In genomic region chr3:90241251-90241650, GRCm38 (mm10) we compare ENCODE assay signal across 23 mouse cellular contexts. TPM values are rescaled to one million over a fixed set of nuclear protein-coding genes. Genes with fewer than 3 reads are reported as not detected.
DNase-seq lines count a peak whose midpoint lies in the region; ATAC-seq and TF ChIP-seq lines count a peak whose summit lies in the region.
"Had no signal": no experiment of that assay in that cellular context is flagged by ENCODE, and none has a peak within 500 bp of the region (broad histone marks: within the 10 kb centered on the region; RNA-seq: fewer than 3 reads in every experiment).

No protein-coding gene starts in this region.

- H3K4me2 ChIP-seq in intestine, embryonic 16.5 days (ENCODE audit: low read depth, low read length): no peak overlapping the region
- no peak overlapping the region for H3K4me2 ChIP-seq in intestine, embryonic 15.5 days (replicated peaks)
- H3K4me2 ChIP-seq in liver, embryonic 15.5 days: no peak overlapping the region
- H3K4me2 ChIP-seq in liver, postnatal 0 days (ENCODE audit: low read depth, low read length): no peak overlapping the region
- no peak overlapping the region; the same call in 1 of the 2 replicates for H3K4me2 ChIP-seq in intestine, postnatal 0 days (replicated peaks; ENCODE audit: low read depth)
- H3K4me2 ChIP-seq: embryonic facial prominence, embryonic 12.5 days; forebrain, embryonic 15.5 days; heart, embryonic 13.5 days had no signal

- no peaks in the 10 kb centered on the region for H3K27me3 ChIP-seq in intestine, embryonic 16.5 days (replicated peaks; ENCODE audit: control insufficient read depth, insufficient read depth, low read length)
- H3K27me3 ChIP-seq in intestine, embryonic 15.5 days (replicated peaks): no peaks in the 10 kb centered on the region
- H3K27me3 ChIP-seq in liver, embryonic 15.5 days: no peaks in the 10 kb centered on the region
- H3K27me3 ChIP-seq in liver, postnatal 0 days (ENCODE audit: insufficient read depth, low read length): no peaks in the 10 kb centered on the region
- no peaks in the 10 kb centered on the region for H3K27me3 ChIP-seq in intestine, postnatal 0 days (replicated peaks; ENCODE audit: control insufficient read depth, insufficient read depth, low read length)
- H3K27me3 ChIP-seq: embryonic facial prominence, embryonic 12.5 days; forebrain, embryonic 15.5 days; heart, embryonic 13.5 days; Patski had no signal

- H3K27ac ChIP-seq in intestine, embryonic 16.5 days (ENCODE audit: low read length): no peak overlapping the region
- H3K27ac ChIP-seq in intestine, embryonic 15.5 days: no peak overlapping the region
- no peak overlapping the region for H3K27ac ChIP-seq in liver, embryonic 15.5 days (replicated peaks)
- no peak overlapping the region for H3K27ac ChIP-seq in liver, postnatal 0 days (ENCODE audit: low read depth)
- no peak overlapping the region for H3K27ac ChIP-seq in intestine, postnatal 0 days (ENCODE audit: low read depth, low read length)
- H3K27ac ChIP-seq: embryonic facial prominence, embryonic 12.5 days; forebrain, embryonic 15.5 days; heart, embryonic 13.5 days; liver, embryonic 14.5 days had no signal

- 95% methylated on average over 2 of the region's 2 CpGs for WGBS in intestine, embryonic 16.5 days
- 91% methylated on average over 2 of the region's 2 CpGs for WGBS in intestine, embryonic 15.5 days
- 71% methylated on average over 2 of the region's 2 CpGs for WGBS in liver, embryonic 15.5 days (ENCODE audit: insufficient replicate concordance)
- 85% methylated on average over 2 of the region's 2 CpGs for WGBS in liver, postnatal 0 days (ENCODE audit: insufficient replicate concordance)
- 58% methylated on average over 2 of the region's 2 CpGs for WGBS in intestine, postnatal 0 days

- ATAC-seq in intestine, embryonic 16.5 days: peak; percentile 41
- ATAC-seq in intestine, embryonic 15.5 days: no peak
- peak; percentile 51 for ATAC-seq in liver, embryonic 15.5 days (ENCODE audit: insufficient read depth)
- no peak for ATAC-seq in liver, postnatal 0 days
- peak; percentile 63 for ATAC-seq in intestine, postnatal 0 days
- 0 out of 2 replicates have a peak, but pooled peaks have one; percentile 9 for ATAC-seq in neutrophil, adult 5-6 weeks (ENCODE audit: extremely low read depth, insufficient number of reproducible peaks, low FRiP score, poor library complexity, severe bottlenecking)
- ATAC-seq: activated CD4-positive, CD25-positive, alpha-beta regulatory T cell, adult 4 months; forebrain, embryonic 15.5 days; inflammation-experienced regulatory T-cells, adult 6 months; Patski had no signal

- DNase-seq in liver, postnatal 0 days: no peak
- DNase-seq in left cerebral cortex, postnatal 10 days (ENCODE audit: extremely low spot score in 1 of 2, low spot score in 2 of 2): no peak
- DNase-seq: cerebellum, adult 9-10 months; gastrocnemius, postnatal 36 days; heart, postnatal 4 days; layer of hippocampus, adult 9-11 months; lung, postnatal 14 days; retina, postnatal 1 day; right cerebral cortex, postnatal 4 days; thymus, adult 2 months had no signal

- peaks cover 4% of the 10 kb centered on the region for H3K4me1 ChIP-seq in intestine, embryonic 16.5 days (ENCODE audit: control insufficient read depth, insufficient read depth, low read length)
- H3K4me1 ChIP-seq in intestine, embryonic 15.5 days (replicated peaks): peaks cover 13% of the 10 kb centered on the region
- peaks cover 30% of the 10 kb centered on the region for H3K4me1 ChIP-seq in liver, embryonic 15.5 days (replicated peaks)
- H3K4me1 ChIP-seq in liver, postnatal 0 days (ENCODE audit: insufficient read depth): peaks cover 24% of the 10 kb centered on the region
- H3K4me1 ChIP-seq in intestine, postnatal 0 days (replicated peaks; ENCODE audit: control insufficient read depth, insufficient read depth, low read length): peaks cover 5% of the 10 kb centered on the region; the same call in 1 of the 2 replicates

- no peaks in the 10 kb centered on the region for H3K9me3 ChIP-seq in intestine, embryonic 16.5 days (ENCODE audit: control insufficient read depth, low read length)
- H3K9me3 ChIP-seq in intestine, embryonic 15.5 days: no peaks in the 10 kb centered on the region
- H3K9me3 ChIP-seq in liver, embryonic 15.5 days (replicated peaks): no peaks in the 10 kb centered on the region
- H3K9me3 ChIP-seq in liver, postnatal 0 days (ENCODE audit: low read length): no peaks in the 10 kb centered on the region
- H3K9me3 ChIP-seq in intestine, postnatal 0 days (ENCODE audit: control insufficient read depth): no peaks in the 10 kb centered on the region
- H3K9me3 ChIP-seq: embryonic facial prominence, embryonic 12.5 days; forebrain, embryonic 15.5 days; heart, embryonic 13.5 days had no signal

- no peak overlapping the region for H3K4me3 ChIP-seq in intestine, embryonic 16.5 days (ENCODE audit: low read length)
- no peak overlapping the region for H3K4me3 ChIP-seq in intestine, embryonic 15.5 days (replicated peaks)
- no peak overlapping the region for H3K4me3 ChIP-seq in liver, embryonic 15.5 days (replicated peaks)
- H3K4me3 ChIP-seq in liver, postnatal 0 days (ENCODE audit: low read depth, low read length): no peak overlapping the region
- no peak overlapping the region for H3K4me3 ChIP-seq in intestine, postnatal 0 days (ENCODE audit: low read depth, low read length)
- H3K4me3 ChIP-seq: embryonic facial prominence, embryonic 12.5 days; forebrain, embryonic 15.5 days; heart, embryonic 13.5 days; myocyte had no signal

- no peaks in the 10 kb centered on the region; the same call in 1 of the 2 replicates for H3K36me3 ChIP-seq in intestine, embryonic 16.5 days (ENCODE audit: control insufficient read depth, insufficient read depth, low read length)
- no peaks in the 10 kb centered on the region for H3K36me3 ChIP-seq in intestine, embryonic 15.5 days
- 0 out of 2 replicates have a peak, but pooled peaks cover 3% of the 10 kb centered on the region for H3K36me3 ChIP-seq in liver, embryonic 15.5 days (replicated peaks)
- no peaks in the 10 kb centered on the region; the same call in 1 of the 2 replicates for H3K36me3 ChIP-seq in liver, postnatal 0 days (replicated peaks; ENCODE audit: insufficient read depth, low read length)
- H3K36me3 ChIP-seq in intestine, postnatal 0 days (ENCODE audit: control insufficient read depth, insufficient read depth): peaks cover 3% of the 10 kb centered on the region; the same call in 1 of the 2 replicates
- H3K36me3 ChIP-seq: embryonic facial prominence, embryonic 12.5 days had no signal

- intact Hi-C loops in left cerebral cortex, postnatal 10 days (cut with DNase I): no loop called here

- TF ChIP-seq EP300 in liver, postnatal 0 days (IDR thresholded peaks at IDR 0.05; ENCODE audit: low read depth): no peak

- no peak overlapping the region for H3K9ac ChIP-seq in intestine, embryonic 16.5 days (ENCODE audit: low read depth, low read length)
- no peak overlapping the region for H3K9ac ChIP-seq in intestine, embryonic 15.5 days
- no peak overlapping the region for H3K9ac ChIP-seq in liver, embryonic 15.5 days
- H3K9ac ChIP-seq in liver, postnatal 0 days (replicated peaks): no peak overlapping the region
- H3K9ac ChIP-seq in intestine, postnatal 0 days (ENCODE audit: low read depth, low read length): no peak overlapping the region
- H3K9ac ChIP-seq: embryonic facial prominence, embryonic 12.5 days; forebrain, embryonic 15.5 days; heart, embryonic 13.5 days; liver, embryonic 14.5 days had no signal

- TF ChIP-seq CTCF in liver, postnatal 0 days (IDR thresholded peaks at IDR 0.05; ENCODE audit: low read depth): no peak
- TF ChIP-seq CTCF in intestine, postnatal 0 days (IDR thresholded peaks at IDR 0.05; ENCODE audit: low read depth): no peak

RNA-seq across cellular contexts. Expression of gene Creb3l4, which starts 2.1 kb away (rescaled TPM):
- polyA plus RNA-seq in intestine, embryonic 16.5 days (2015; fragmentation: Nextera tagmentation; extraction: Ambion mirVana): 16.0 and 18.9 TPM in 2 replicates
- 10.7 and 14.5 TPM in 2 replicates for polyA plus RNA-seq in intestine, embryonic 15.5 days (2015; fragmentation: Nextera tagmentation; extraction: Ambion mirVana)
- 0.37 and 0.47 TPM in 2 replicates for polyA plus RNA-seq in liver, embryonic 15.5 days (2015; fragmentation: Nextera tagmentation; extraction: Ambion mirVana)
- polyA plus RNA-seq in liver, postnatal 0 days (2015; fragmentation: Nextera tagmentation; extraction: Ambion mirVana): 0.15 and 0.41 TPM in 2 replicates
- polyA plus RNA-seq in intestine, postnatal 0 days (2015; fragmentation: Nextera tagmentation; extraction: Ambion mirVana): 7.5 and 8.6 TPM in 2 replicates
- not detected in 2 replicates for total RNA-seq in neutrophil, adult 5-6 weeks (2017)
- total RNA-seq in left cerebral cortex, postnatal 10 days (2021): under 1 TPM in 1 of 2 experiments, not detected in 1; 0.24 TPM
- polyA plus RNA-seq: activated CD4-positive, CD25-positive, alpha-beta regulatory T cell, adult 4 months; inflammation-experienced regulatory T-cells, adult 6 months had no signal

RNA-seq across cellular contexts. Expression of gene Slc39a1, which starts 6.7 kb away (rescaled TPM):
- 94.5 and 127 TPM in 2 replicates for polyA plus RNA-seq in intestine, embryonic 16.5 days (2015; fragmentation: Nextera tagmentation; extraction: Ambion mirVana)
- 114 and 119 TPM in 2 replicates for polyA plus RNA-seq in intestine, embryonic 15.5 days (2015; fragmentation: Nextera tagmentation; extraction: Ambion mirVana)
- polyA plus RNA-seq in liver, embryonic 15.5 days (2015; fragmentation: Nextera tagmentation; extraction: Ambion mirVana): 27.6 and 28.1 TPM in 2 replicates
- 41.7 and 54.0 TPM in 2 replicates for polyA plus RNA-seq in liver, postnatal 0 days (2015; fragmentation: Nextera tagmentation; extraction: Ambion mirVana)
- 153 and 158 TPM in 2 replicates for polyA plus RNA-seq in intestine, postnatal 0 days (2015; fragmentation: Nextera tagmentation; extraction: Ambion mirVana)
- total RNA-seq in neutrophil, adult 5-6 weeks (2017): 32.4 and 34.4 TPM in 2 replicates
- 10 to 100 TPM; 47.7 to 49.0 TPM for total RNA-seq in left cerebral cortex, postnatal 10 days (2021)

RNA-seq across cellular contexts. Expression of gene Jtb, which starts 9.9 kb away (rescaled TPM):
- 110 and 114 TPM in 2 replicates for polyA plus RNA-seq in intestine, embryonic 16.5 days (2015; fragmentation: Nextera tagmentation; extraction: Ambion mirVana)
- 111 and 113 TPM in 2 replicates for polyA plus RNA-seq in intestine, embryonic 15.5 days (2015; fragmentation: Nextera tagmentation; extraction: Ambion mirVana)
- 40.7 and 42.7 TPM in 2 replicates for polyA plus RNA-seq in liver, embryonic 15.5 days (2015; fragmentation: Nextera tagmentation; extraction: Ambion mirVana)
- 68.7 and 74.3 TPM in 2 replicates for polyA plus RNA-seq in liver, postnatal 0 days (2015; fragmentation: Nextera tagmentation; extraction: Ambion mirVana)
- 169 and 172 TPM in 2 replicates for polyA plus RNA-seq in intestine, postnatal 0 days (2015; fragmentation: Nextera tagmentation; extraction: Ambion mirVana)
- total RNA-seq in neutrophil, adult 5-6 weeks (2017): 63.0 and 65.2 TPM in 2 replicates
- total RNA-seq in left cerebral cortex, postnatal 10 days (2021): 10 to 100 TPM; 43.7 to 44.4 TPM

RNA-seq across cellular contexts. Expression of gene Crtc2, which starts 12.7 kb away (rescaled TPM):
- 19.1 and 20.1 TPM in 2 replicates for polyA plus RNA-seq in intestine, embryonic 16.5 days (2015; fragmentation: Nextera tagmentation; extraction: Ambion mirVana)
- 18.6 and 19.0 TPM in 2 replicates for polyA plus RNA-seq in intestine, embryonic 15.5 days (2015; fragmentation: Nextera tagmentation; extraction: Ambion mirVana)
- polyA plus RNA-seq in liver, embryonic 15.5 days (2015; fragmentation: Nextera tagmentation; extraction: Ambion mirVana): 6.1 and 7.9 TPM in 2 replicates
- polyA plus RNA-seq in liver, postnatal 0 days (2015; fragmentation: Nextera tagmentation; extraction: Ambion mirVana): 6.6 and 7.9 TPM in 2 replicates
- 12.2 and 14.9 TPM in 2 replicates for polyA plus RNA-seq in intestine, postnatal 0 days (2015; fragmentation: Nextera tagmentation; extraction: Ambion mirVana)
- total RNA-seq in neutrophil, adult 5-6 weeks (2017): 66.4 and 76.5 TPM in 2 replicates
- total RNA-seq in left cerebral cortex, postnatal 10 days (2021): 10 to 100 TPM; 26.4 to 31.2 TPM

RNA-seq across cellular contexts. Expression of gene Dennd4b, which starts 23.7 kb away (rescaled TPM):
- 2.3 and 2.4 TPM in 2 replicates for polyA plus RNA-seq in intestine, embryonic 16.5 days (2015; fragmentation: Nextera tagmentation; extraction: Ambion mirVana)
- polyA plus RNA-seq in intestine, embryonic 15.5 days (2015; fragmentation: Nextera tagmentation; extraction: Ambion mirVana): 2.3 and 3.9 TPM in 2 replicates
- 2.3 and 2.6 TPM in 2 replicates for polyA plus RNA-seq in liver, embryonic 15.5 days (2015; fragmentation: Nextera tagmentation; extraction: Ambion mirVana)
- polyA plus RNA-seq in liver, postnatal 0 days (2015; fragmentation: Nextera tagmentation; extraction: Ambion mirVana): 2.0 TPM in 2 replicates
- polyA plus RNA-seq in intestine, postnatal 0 days (2015; fragmentation: Nextera tagmentation; extraction: Ambion mirVana): 0.93 and 0.94 TPM in 2 replicates
- total RNA-seq in neutrophil, adult 5-6 weeks (2017): 59.8 and 70.4 TPM in 2 replicates
- total RNA-seq in left cerebral cortex, postnatal 10 days (2021): 10 to 100 TPM; 25.2 to 27.1 TPM

Comparison
In these comparisons a context has a peak if more than half of its experiments do, and no peak if none do; other contexts are left out.
1. ATAC-seq: peak in intestine, embryonic 16.5 days (single experiment), liver, embryonic 15.5 days (single experiment), intestine, postnatal 0 days (single experiment) and neutrophil, adult 5-6 weeks (single experiment); none in intestine, embryonic 15.5 days (single experiment) and liver, postnatal 0 days (single experiment).